Mouse (Mus musculus): ENCODE results near the gene Krt77. TPM values are rescaled to one million over a fixed set of nuclear protein-coding genes. Genes with fewer than 3 reads are reported as not detected.

Gene Krt77
- polyA plus RNA-seq (2015; fragmentation: Nextera tagmentation; extraction: Ambion mirVana) = 0.22 TPM in 1 of 2 replicates, not detected in the other

GRCm38 (mm10) chr15:101869431-101869830, at the start of gene Krt77:
Gene Krt77, minus strand, starts transcription at chr15:101869705.
- no peak for ATAC-seq (ENCODE audit: insufficient read depth)
- H3K4me1 ChIP-seq (replicated peaks) = no peaks in the 10 kb centered on the region
- no peaks in the 10 kb centered on the region for H3K36me3 ChIP-seq (replicated peaks)
- H3K4me3 ChIP-seq (replicated peaks) = no peak within 1 kb of the TSS
- H3K27ac ChIP-seq (replicated peaks) = no peak within 1 kb of the TSS
- H3K9ac ChIP-seq = no peak within 1 kb of the TSS
- no peaks in the 10 kb centered on the region for H3K9me3 ChIP-seq (replicated peaks)
- peaks cover 7% of the 10 kb centered on the region for H3K27me3 ChIP-seq
- no peak within 1 kb of the TSS for H3K4me2 ChIP-seq
- WGBS (ENCODE audit: insufficient replicate concordance) = 33% methylated on average over 6 of the region's 6 CpGs

GRCm38 (mm10) chr15:101916072-101916471, 46.6 kb upstream of the Krt77 start:
- H3K27ac ChIP-seq (replicated peaks) = no peak overlapping the region

DNA sequence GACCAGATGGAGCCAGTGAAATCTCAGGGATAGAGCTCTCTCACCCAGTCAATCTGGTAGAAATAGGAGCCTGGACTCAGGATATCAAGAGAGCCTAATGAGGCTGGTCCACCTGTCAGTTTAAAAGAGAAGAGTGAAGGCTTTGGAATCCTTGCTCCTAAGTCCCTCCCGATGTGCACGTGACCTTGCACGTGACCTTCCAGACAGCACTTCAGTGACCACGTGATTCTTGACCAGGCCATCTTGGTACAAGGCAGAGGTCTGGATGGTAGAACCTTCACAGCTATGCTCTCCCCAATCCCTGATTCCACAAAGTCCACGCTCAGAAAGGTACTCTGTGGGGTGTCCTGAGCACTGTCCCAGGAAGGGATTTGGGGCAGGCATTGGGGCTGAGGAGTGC, 35.3 kb upstream of the Krt77 start:
- WGBS (ENCODE audit: insufficient replicate concordance) = 63% methylated on average over 5 of the region's 5 CpGs
- Histone ChIP-seq H3K36me3 (replicated peaks) (no peaks in the 10 kb centered on the region), H3K4me1 (replicated peaks) (no peaks in the 10 kb centered on the region), H3K4me3 (replicated peaks) (no peak overlapping the region), H3K4me2 (no peak overlapping the region), H3K27me3 (no peaks in the 10 kb centered on the region), H3K9me3 (replicated peaks) (no peaks in the 10 kb centered on the region), H3K27ac (replicated peaks) (no peak overlapping the region), H3K9ac (no peak overlapping the region)
- ATAC-seq (ENCODE audit: insufficient read depth) = no peak

More at GRCm38 (mm10) chr15:101916072-101916471, 46.6 kb upstream of the Krt77 start:
- 40% methylated on average over 2 of the region's 2 CpGs for WGBS (ENCODE audit: insufficient replicate concordance)
- Histone ChIP-seq H3K27me3 (no peaks in the 10 kb centered on the region), H3K9ac (no peak overlapping the region), H3K36me3 (replicated peaks) (no peaks in the 10 kb centered on the region), H3K4me2 (no peak overlapping the region), H3K9me3 (replicated peaks) (no peaks in the 10 kb centered on the region), H3K4me3 (replicated peaks) (no peak overlapping the region), H3K4me1 (replicated peaks) (no peaks in the 10 kb centered on the region)
- no peak for ATAC-seq (ENCODE audit: insufficient read depth)

DNA sequence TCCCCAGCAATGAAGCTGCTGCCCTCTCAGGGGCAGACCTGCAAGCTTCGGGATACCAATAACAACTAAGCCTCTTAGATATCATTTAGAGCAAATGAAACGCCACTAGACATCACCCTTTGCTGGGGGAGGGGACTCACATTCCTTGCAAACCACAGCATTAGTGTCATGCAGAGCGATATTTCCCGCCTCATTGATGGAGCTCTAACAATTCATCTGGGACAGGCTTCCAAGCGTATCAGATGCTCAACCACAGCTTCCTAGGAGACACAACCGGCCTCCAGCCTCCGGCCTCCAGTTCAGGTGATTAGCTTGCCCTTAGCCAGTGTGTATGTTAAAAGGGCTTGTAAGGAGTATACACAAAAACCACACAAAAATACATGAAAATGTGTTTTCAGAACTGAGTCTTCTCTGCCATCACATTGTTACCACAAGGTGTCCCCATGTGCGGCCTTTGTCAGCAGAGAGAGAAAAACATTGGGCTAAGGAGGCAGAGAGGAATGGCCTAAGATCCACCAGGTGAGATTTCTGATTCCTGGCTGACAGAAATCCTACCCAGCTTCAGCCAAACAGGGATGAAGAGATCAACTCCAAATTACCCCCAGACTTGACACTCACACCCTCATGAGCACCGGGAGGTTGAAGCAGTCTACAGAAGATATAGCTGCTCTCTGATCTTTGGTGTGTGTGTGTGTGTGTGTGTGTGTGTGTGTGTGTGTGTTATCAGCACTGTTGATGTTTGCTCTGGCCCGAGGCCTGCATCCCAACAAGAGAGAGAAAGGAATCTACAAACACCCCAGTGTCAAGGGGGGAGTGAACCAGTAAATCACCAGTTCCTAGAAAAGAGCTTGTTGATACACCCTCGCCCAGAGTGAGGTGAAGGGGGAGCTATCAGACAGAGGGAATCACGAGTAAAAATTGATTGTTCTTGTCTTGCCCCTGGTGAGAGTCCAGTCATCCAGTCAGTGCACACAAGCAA, 33.0 kb upstream of the Krt77 start:
- 47% methylated on average over 12 of the region's 12 CpGs for WGBS (ENCODE audit: insufficient replicate concordance)
- Histone ChIP-seq H3K36me3 (replicated peaks) (no peaks in the 10 kb centered on the region), H3K9ac (no peak overlapping the region), H3K4me2 (no peak overlapping the region), H3K4me1 (replicated peaks) (no peaks in the 10 kb centered on the region), H3K27ac (replicated peaks) (no peak overlapping the region), H3K27me3 (no peaks in the 10 kb centered on the region), H3K4me3 (replicated peaks) (no peak overlapping the region), H3K9me3 (replicated peaks) (no peaks in the 10 kb centered on the region)
- ATAC-seq (ENCODE audit: insufficient read depth) = no peak

GRCm38 (mm10) chr15:101895216-101895615, 25.7 kb upstream of the Krt77 start:
- 60% methylated on average over 4 of the region's 4 CpGs for WGBS (ENCODE audit: insufficient replicate concordance)
- Histone ChIP-seq H3K27me3 (peaks cover 4% of the 10 kb centered on the region; the same call in 1 of the 2 replicates), H3K9ac (no peak overlapping the region), H3K36me3 (replicated peaks) (no peaks in the 10 kb centered on the region), H3K4me3 (replicated peaks) (no peak overlapping the region), H3K4me1 (replicated peaks) (no peaks in the 10 kb centered on the region), H3K9me3 (replicated peaks) (no peaks in the 10 kb centered on the region), H3K4me2 (no peak overlapping the region), H3K27ac (replicated peaks) (no peak overlapping the region)
- no peak for ATAC-seq (ENCODE audit: insufficient read depth)

- Histone ChIP-seq H3K4me2 (no peak within 1 kb of the TSS), H3K9me3 (replicated peaks) (no peaks in the 10 kb centered on the region), H3K27ac (replicated peaks) (no peak within 1 kb of the TSS), H3K4me3 (replicated peaks) (no peak within 1 kb of the TSS), H3K9ac (no peak within 1 kb of the TSS), H3K36me3 (replicated peaks) (no peaks in the 10 kb centered on the region), H3K27me3 (peaks cover 6% of the 10 kb centered on the region), H3K4me1 (replicated peaks) (no peaks in the 10 kb centered on the region)
- WGBS (ENCODE audit: insufficient replicate concordance) = 34% methylated on average over 4 of the region's 4 CpGs
- no peak for ATAC-seq (ENCODE audit: insufficient read depth)
These were observed 23.3 kb upstream of the Krt77 start, which contains the start of gene Krt76 for GRCm38 (mm10) chr15:101892820-101893219. Gene Krt76, minus strand, starts transcription at chr15:101892920.

DNA sequence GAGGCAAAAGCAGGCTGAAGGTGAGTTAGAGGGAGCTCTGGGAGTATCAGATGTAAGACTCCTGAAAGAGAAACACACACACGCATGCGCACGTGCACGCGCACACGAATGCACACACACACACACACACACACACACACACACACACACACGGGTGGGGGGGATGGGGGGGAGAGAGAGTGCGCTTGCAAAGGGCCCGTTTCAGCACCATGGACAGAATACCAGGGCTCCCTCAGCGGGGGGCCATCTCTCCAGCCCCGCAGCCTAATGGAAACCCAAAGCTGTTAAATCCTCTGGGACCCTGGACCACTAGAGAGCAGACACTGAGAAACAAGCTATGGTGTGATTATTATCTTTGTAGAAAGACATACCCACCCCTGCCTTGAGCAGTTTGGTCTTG, 10.3 kb upstream of the Krt77 start:
- no peak overlapping the region for H3K4me2 ChIP-seq
- H3K27me3 ChIP-seq = peaks cover 11% of the 10 kb centered on the region; the same call in 1 of the 2 replicates
- no peak overlapping the region for H3K9ac ChIP-seq
- 28% methylated on average over 11 of the region's 11 CpGs for WGBS (ENCODE audit: insufficient replicate concordance)
- H3K27ac ChIP-seq (replicated peaks) = no peak overlapping the region
- no peaks in the 10 kb centered on the region for H3K36me3 ChIP-seq (replicated peaks)
- ATAC-seq (ENCODE audit: insufficient read depth) = no peak
- no peaks in the 10 kb centered on the region for H3K4me1 ChIP-seq (replicated peaks)
- H3K9me3 ChIP-seq (replicated peaks) = no peaks in the 10 kb centered on the region
- no peak overlapping the region for H3K4me3 ChIP-seq (replicated peaks)

DNA sequence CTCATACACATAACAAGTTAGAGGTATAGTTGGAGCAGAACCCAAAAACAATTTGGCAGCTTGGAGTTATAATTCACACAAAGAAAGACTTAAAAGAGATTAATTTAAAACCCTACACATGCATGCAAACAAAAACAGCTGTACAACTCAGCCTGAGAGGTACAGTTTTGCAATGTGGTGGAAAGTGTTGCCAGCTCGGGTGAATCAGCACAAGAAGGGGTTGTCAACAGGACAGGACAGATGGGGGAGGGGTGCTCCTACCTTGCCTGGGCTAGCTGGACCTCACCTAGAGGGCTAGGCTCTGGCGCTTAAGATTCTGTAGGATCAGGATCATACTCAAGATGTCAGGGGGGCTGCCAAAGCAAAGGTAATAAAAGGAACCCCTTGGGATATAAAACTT, 8.5 kb upstream of the Krt77 start:
- 49% methylated on average over 2 of the region's 2 CpGs for WGBS (ENCODE audit: insufficient replicate concordance)

DNA sequence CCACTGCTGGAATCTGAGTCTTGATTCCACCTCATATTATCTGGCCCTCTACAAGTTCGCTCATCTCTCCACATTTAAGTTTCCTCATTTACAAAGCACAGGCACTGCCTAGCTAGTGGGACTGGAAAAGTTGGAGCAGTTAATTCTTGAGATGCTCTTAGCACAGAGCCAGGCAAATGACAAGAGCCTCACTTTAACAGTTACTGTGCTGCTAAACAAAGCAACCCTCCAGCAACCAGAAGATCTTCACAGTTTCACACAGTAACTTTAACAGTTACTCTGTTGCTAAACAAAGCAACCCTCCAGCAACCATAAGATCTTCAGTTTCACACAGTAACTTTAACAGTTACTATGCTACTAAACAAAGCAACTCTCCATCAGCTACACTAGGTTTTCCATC, 4.9 kb upstream of the Krt77 start:
- H3K4me3 ChIP-seq (replicated peaks) = no peak overlapping the region
- H3K27ac ChIP-seq (replicated peaks) = no peak overlapping the region
- no peaks in the 10 kb centered on the region for H3K9me3 ChIP-seq (replicated peaks)
- H3K4me1 ChIP-seq (replicated peaks) = no peaks in the 10 kb centered on the region
- no peak for ATAC-seq (ENCODE audit: insufficient read depth)
- peaks cover 10% of the 10 kb centered on the region for H3K27me3 ChIP-seq
- no peaks in the 10 kb centered on the region for H3K36me3 ChIP-seq (replicated peaks)
- WGBS (ENCODE audit: insufficient replicate concordance) = 54% methylated on average over 1 of the region's 1 CpGs
- no peak overlapping the region for H3K4me2 ChIP-seq
- no peak overlapping the region for H3K9ac ChIP-seq

More for the DNA sequence above, 8.5 kb upstream of the Krt77 start:
- Histone ChIP-seq H3K27me3 (peaks cover 6% of the 10 kb centered on the region; the same call in 1 of the 2 replicates), H3K4me3 (replicated peaks) (no peak overlapping the region), H3K27ac (replicated peaks) (no peak overlapping the region), H3K9ac (no peak overlapping the region), H3K36me3 (replicated peaks) (no peaks in the 10 kb centered on the region), H3K4me2 (no peak overlapping the region), H3K9me3 (replicated peaks) (no peaks in the 10 kb centered on the region), H3K4me1 (replicated peaks) (no peaks in the 10 kb centered on the region)
- no peak for ATAC-seq (ENCODE audit: insufficient read depth)

DNA sequence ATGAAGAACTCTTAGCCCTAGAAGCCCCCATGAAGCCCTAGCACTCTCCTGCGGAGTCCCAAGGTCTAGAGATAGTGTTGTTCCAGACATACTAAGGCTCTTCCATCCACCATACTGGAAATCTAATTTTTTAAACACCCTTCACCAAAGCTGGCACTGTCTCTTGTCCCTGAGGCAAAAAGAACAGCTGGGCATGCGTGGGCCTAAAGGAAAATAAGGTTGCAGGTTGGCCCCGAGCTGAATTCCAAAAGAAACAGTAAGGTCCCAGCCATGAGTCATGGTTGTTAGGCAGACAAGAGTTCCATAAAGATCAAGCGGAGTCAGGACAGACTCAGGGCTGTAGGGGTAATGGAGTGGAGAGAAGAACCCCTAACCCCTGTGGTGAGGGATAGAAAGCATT, 3.7 kb upstream of the Krt77 start:
- no peaks in the 10 kb centered on the region for H3K36me3 ChIP-seq (replicated peaks)
- no peak for ATAC-seq (ENCODE audit: insufficient read depth)
- H3K27ac ChIP-seq (replicated peaks) = no peak overlapping the region
- WGBS (ENCODE audit: insufficient replicate concordance) = 48% methylated on average over 4 of the region's 4 CpGs
- H3K4me2 ChIP-seq = no peak overlapping the region
- H3K9ac ChIP-seq = no peak overlapping the region
- no peaks in the 10 kb centered on the region for H3K4me1 ChIP-seq (replicated peaks)
- no peak overlapping the region for H3K4me3 ChIP-seq (replicated peaks)
- peaks cover 10% of the 10 kb centered on the region for H3K27me3 ChIP-seq
- no peaks in the 10 kb centered on the region for H3K9me3 ChIP-seq (replicated peaks)

DNA sequence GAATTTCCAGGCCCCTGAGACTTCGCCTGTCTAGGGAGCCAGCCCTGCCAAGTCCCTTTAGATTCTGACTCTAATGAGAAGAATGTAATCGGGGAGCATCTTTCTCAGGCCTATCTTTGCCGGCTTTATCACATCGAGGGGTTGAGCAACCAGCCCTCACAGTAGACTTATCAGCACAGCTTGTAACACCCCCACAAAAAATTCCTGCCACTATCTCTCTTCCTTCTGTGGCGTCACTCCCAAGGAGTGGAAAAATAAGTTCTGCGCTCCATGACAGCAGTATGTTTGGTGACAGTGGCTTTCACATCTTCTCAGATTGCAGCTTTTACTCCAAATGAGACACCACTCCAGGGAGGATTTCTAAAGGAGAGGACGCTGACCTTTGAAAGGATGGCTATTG, 2.8 kb downstream of the Krt77 start:
- WGBS (ENCODE audit: insufficient replicate concordance) = 59% methylated on average over 7 of the region's 7 CpGs
- ATAC-seq (ENCODE audit: insufficient read depth) = no peak

More for the DNA sequence above, 2.8 kb downstream of the Krt77 start:
- H3K36me3 ChIP-seq (replicated peaks) = no peaks in the 10 kb centered on the region
- H3K27me3 ChIP-seq = peaks cover 14% of the 10 kb centered on the region
- H3K4me1 ChIP-seq (replicated peaks) = no peaks in the 10 kb centered on the region
- no peak overlapping the region for H3K9ac ChIP-seq
- no peak overlapping the region for H3K27ac ChIP-seq (replicated peaks)
- H3K4me3 ChIP-seq (replicated peaks) = no peak overlapping the region
- no peaks in the 10 kb centered on the region for H3K9me3 ChIP-seq (replicated peaks)
- H3K4me2 ChIP-seq = no peak overlapping the region

Data from liver, embryonic 15.5 days (tissue).